In the genomic region with DNA sequence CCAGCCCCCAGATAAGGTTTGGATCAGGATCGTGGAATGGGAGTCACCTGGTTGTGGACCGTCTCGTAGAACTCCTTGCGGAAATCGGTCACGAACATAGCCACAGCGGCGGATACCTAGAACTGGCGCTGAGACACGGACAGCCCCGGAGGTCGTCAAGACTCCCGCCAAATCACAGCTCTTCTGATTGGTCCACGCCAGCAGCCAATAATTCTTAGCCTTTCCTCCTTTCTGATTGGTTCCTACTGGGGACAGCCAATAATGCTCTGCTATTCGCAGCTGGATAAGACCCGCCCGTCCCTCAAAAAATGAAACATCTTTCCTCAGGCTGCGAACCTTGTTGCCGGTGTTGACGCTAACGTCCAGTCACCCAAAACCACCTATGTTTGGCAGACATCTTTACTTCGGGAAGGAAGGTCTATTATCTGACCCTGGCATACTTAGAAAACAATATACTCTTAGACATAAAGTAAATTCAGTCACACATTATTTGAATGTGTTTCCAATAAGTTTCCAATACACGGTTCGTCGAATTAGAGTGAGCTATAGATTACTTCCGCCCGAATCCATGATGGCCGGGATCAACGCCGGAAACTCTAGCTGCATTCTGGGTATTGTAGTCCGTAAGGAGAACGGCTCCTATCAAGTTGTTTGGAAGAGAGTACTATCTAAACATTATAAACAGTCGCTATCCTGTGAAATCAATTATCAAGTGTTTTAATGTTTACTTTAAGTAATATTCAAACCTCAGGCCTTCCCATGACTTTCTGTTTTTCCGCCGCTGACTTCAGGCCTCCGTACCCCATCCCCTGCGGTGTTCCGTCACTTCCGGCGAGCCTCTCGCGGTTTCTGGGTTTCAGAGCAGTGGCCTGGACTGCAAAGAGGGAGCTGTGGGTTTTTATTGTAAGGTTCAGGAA, we compare ENCODE assay signal across 8 mouse cellular contexts. TPM values are rescaled to one million over a fixed set of nuclear protein-coding genes. Genes with fewer than 3 reads are reported as not detected.
DNase-seq lines count a peak whose midpoint lies in the region; ATAC-seq and TF ChIP-seq lines count a peak whose summit lies in the region.

A gene (plus strand): TSS at position 312 of the 917 bp plus-strand sequence.
A gene (minus strand): TSS at position 520 of the 917 bp plus-strand sequence.

- H3K9me3 ChIP-seq in hindbrain, postnatal 0 days (ENCODE audit: low read length), result no peaks in the 10 kb centered on the region

- H3K36me3 ChIP-seq in hindbrain, postnatal 0 days (ENCODE audit: insufficient read depth, low read length), result peaks cover 17% of the 10 kb centered on the region; the same call in 1 of the 2 replicates

- H3K27ac ChIP-seq in gastrocnemius, adult 2 months, result peak within 1 kb of the TSS; percentile 96
- peak within 1 kb of the TSS; percentile 81 for H3K27ac ChIP-seq in hindbrain, postnatal 0 days
- H3K27ac ChIP-seq in left cerebral cortex, adult 2 months, result peak within 1 kb of the TSS; percentile 95

- ATAC-seq in common myeloid progenitor, adult 5-6 weeks (replicated peaks; ENCODE audit: low read depth, poor library complexity, severe bottlenecking), result peak; percentile 82
- peak; percentile 95 for ATAC-seq in hindbrain, postnatal 0 days
- ATAC-seq in megakaryocyte, adult 5-6 weeks (ENCODE audit: poor library complexity, severe bottlenecking), result peak; percentile 72

- peaks cover 7% of the 10 kb centered on the region; the same call in 1 of the 2 replicates for H3K4me1 ChIP-seq in hindbrain, postnatal 0 days (ENCODE audit: insufficient read depth, low read length)

- intact Hi-C loops in gastrocnemius, adult 2 months (cut with DNase I), result loop anchor here (5.0 kb wide), 1 partner anchor 66 kb away; a partner anchor contains a TSS
- intact Hi-C loops in left cerebral cortex, adult 2 months (cut with DNase I), result no loop called here

- H3K4me3 ChIP-seq in gastrocnemius, adult 2 months, result peak within 1 kb of the TSS; percentile 99
- H3K4me3 ChIP-seq in hindbrain, postnatal 0 days (ENCODE audit: low read length), result peak within 1 kb of the TSS; percentile 95
- peak within 1 kb of the TSS; percentile 62 for H3K4me3 ChIP-seq in left cerebral cortex, adult 2 months

- peak; percentile 98 for DNase-seq in ZHBTc4 (ENCODE audit: low read depth, low spot score)
- DNase-seq in gastrocnemius, adult 2 months, result peak; percentile 92
- DNase-seq in hindbrain, postnatal 0 days (ENCODE audit: low spot score), result peak; percentile 95
- peak; percentile 76 to 85 for DNase-seq in left cerebral cortex, adult 2 months (ENCODE audit: extremely low spot score in 1 of 2, low spot score in 2 of 2)
- DNase-seq in right cerebral cortex, adult 2 months (ENCODE audit: low spot score in 2 of 2), result peak; percentile 90 to 91
- DNase-seq in urinary bladder, postnatal 14 days (ENCODE audit: low spot score), result peak; percentile 90

- peak within 1 kb of the TSS; percentile 83 for H3K9ac ChIP-seq in hindbrain, postnatal 0 days (replicated peaks; ENCODE audit: low read length)

- no peak for TF ChIP-seq CTCF in gastrocnemius, adult 2 months (IDR thresholded peaks at IDR 0.05)
- TF ChIP-seq CTCF in hindbrain, postnatal 0 days (IDR thresholded peaks at IDR 0.05; ENCODE audit: low read depth), result no peak
- no peak for TF ChIP-seq CTCF in left cerebral cortex, adult 2 months (IDR thresholded peaks at IDR 0.05)

- H3K27me3 ChIP-seq in hindbrain, postnatal 0 days (ENCODE audit: insufficient read depth, low read length), result no peaks in the 10 kb centered on the region

- WGBS in hindbrain, postnatal 0 days, result under 1% methylated on average over 42 of the region's 42 CpGs

- H3K4me2 ChIP-seq in hindbrain, postnatal 0 days (ENCODE audit: low read depth, low read length), result peak within 1 kb of the TSS; percentile 78

RNA-seq across cellular contexts. Expression of the first gene that starts in this region (rescaled TPM):
- 48.2 and 70.9 TPM in 2 replicates for total RNA-seq in common myeloid progenitor, adult 5-6 weeks (2017)
- total RNA-seq in gastrocnemius, adult 2 months (2021), result 10 to 100 TPM; 43.8 to 50.1 TPM
- total RNA-seq in hindbrain, postnatal 0 days (2014; rRNA removed), result 39.6 and 53.3 TPM in 2 replicates
- 114 and 118 TPM in 2 replicates for polyA plus RNA-seq in hindbrain, postnatal 0 days (2015; fragmentation: Nextera tagmentation; extraction: Ambion mirVana)
- 10 to 100 TPM; 85.5 to 94.7 TPM for total RNA-seq in left cerebral cortex, adult 2 months (2021)
- total RNA-seq in megakaryocyte, adult 5-6 weeks (2015), result 47.7 and 57.5 TPM in 2 replicates
- 57.6 and 78.5 TPM in 2 replicates for total RNA-seq in megakaryocyte, adult 5-6 weeks (2017)

RNA-seq across cellular contexts. Expression of the second gene that starts in this region (rescaled TPM):
- total RNA-seq in common myeloid progenitor, adult 5-6 weeks (2017), result 63.1 and 65.1 TPM in 2 replicates
- total RNA-seq in gastrocnemius, adult 2 months (2021), result 1 to 10 TPM; 2.6 TPM
- total RNA-seq in hindbrain, postnatal 0 days (2014; rRNA removed), result 14.8 and 15.9 TPM in 2 replicates
- 7.2 and 7.9 TPM in 2 replicates for polyA plus RNA-seq in hindbrain, postnatal 0 days (2015; fragmentation: Nextera tagmentation; extraction: Ambion mirVana)
- total RNA-seq in left cerebral cortex, adult 2 months (2021), result 1 to 10 TPM; 1.4 to 2.6 TPM
- total RNA-seq in megakaryocyte, adult 5-6 weeks (2015), result 62.8 and 67.1 TPM in 2 replicates
- 75.0 and 89.6 TPM in 2 replicates for total RNA-seq in megakaryocyte, adult 5-6 weeks (2017)

Comparison
In these comparisons a context has a peak if more than half of its experiments do, and no peak if none do; other contexts are left out.
1. Peak in every context shown above with its lines: DNase-seq, ATAC-seq, H3K4me3 ChIP-seq and H3K27ac ChIP-seq.